Mouse (Mus musculus) ES-E14 (cell line): ENCODE measurements around the gene Mast1. TPM values are rescaled to one million over a fixed set of nuclear protein-coding genes. Genes with fewer than 3 reads are reported as not detected.
A peak's percentile ranks its signal among the peaks of the same experiment; 100 is the strongest.

Source experiments
- DNase-seq: peaks from one replicate; pipeline ENCODE4 v3.0.0-alpha.2; 2013; ENCODE audit warnings: low read depth, low spot score
- H3K27ac ChIP-seq: 2 replicates; pipeline ENCODE4 v1.5.1; 2012; ENCODE audit warnings: low read depth, mild to moderate bottlenecking, low read length, moderate library complexity, mixed read lengths; ENCODE audit not compliant: poor library complexity, insufficient read depth, severe bottlenecking
- H3K36me3 ChIP-seq: 2 replicates; pipeline ENCODE4 v1.6.1; 2012; ENCODE audit warnings: mild to moderate bottlenecking, low read length, moderate library complexity, mixed read lengths; ENCODE audit not compliant: control insufficient read depth, poor library complexity, insufficient read depth, severe bottlenecking
- H3K4me1 ChIP-seq, 2 experiments: fragments of 150-350 bp in 1 of 2; sonication (generic) in 1 of 2; 2 replicates each; pipeline ENCODE4 v1.6.1; 2012; ENCODE audit warnings: low read length in 2 of 2, mild to moderate bottlenecking in 1 of 2, mixed read lengths in 1 of 2; ENCODE audit not compliant: control insufficient read depth in 2 of 2, insufficient read depth in 2 of 2, poor library complexity in 1 of 2
- H3K4me3 ChIP-seq, 2 experiments: fragments of 150-350 bp in 1 of 2; sonication (generic) in 1 of 2; 2 replicates each; pipeline ENCODE4 v1.5.1; 2012; ENCODE audit warnings: low read length in 2 of 2, low read depth in 1 of 2, mild to moderate bottlenecking in 1 of 2, mixed read lengths in 1 of 2; ENCODE audit not compliant: insufficient read depth in 1 of 2, poor library complexity in 1 of 2, severe bottlenecking in 1 of 2
- H3K9ac ChIP-seq: 2 replicates; pipeline ENCODE4 v1.6.1; 2012; ENCODE audit warnings: low read depth, mild to moderate bottlenecking, low read length, mixed read lengths; ENCODE audit not compliant: poor library complexity, insufficient read depth, severe bottlenecking
- H3K9me3 ChIP-seq: fragments of 150-350 bp; sonication (generic); 2 replicates; pipeline ENCODE4 v1.6.1; 2012; ENCODE audit warnings: low read depth, mild to moderate bottlenecking, low read length; ENCODE audit not compliant: control insufficient read depth, insufficient read depth
- CHD2 ChIP-seq: IDR thresholded peaks from 2 replicates; pipeline ENCODE4 v1.6.1; 2014; ENCODE audit warnings: mild to moderate bottlenecking, low read depth, low read length, inconsistent platforms
- HCFC1 ChIP-seq: IDR thresholded peaks from 2 replicates; pipeline ENCODE4 v1.6.1; 2012; ENCODE audit warnings: low read length, inconsistent platforms, borderline replicate concordance; ENCODE audit not compliant: insufficient read depth
- MAFK ChIP-seq: IDR thresholded peaks from 2 replicates; pipeline ENCODE4 v1.6.1; 2014; ENCODE audit warnings: mild to moderate bottlenecking, low read depth, low read length, inconsistent platforms; ENCODE audit not compliant: insufficient read depth
- ZC3H11A ChIP-seq: IDR thresholded peaks from 2 replicates; pipeline ENCODE4 v1.6.1; 2012; ENCODE audit warnings: low read depth, mild to moderate bottlenecking, inconsistent platforms, low read length, borderline replicate concordance
- ZNF384 ChIP-seq: IDR thresholded peaks from 2 replicates; pipeline ENCODE4 v1.6.1; 2012; ENCODE audit warnings: low read depth, low read length, inconsistent platforms
- in situ Hi-C, 2 experiments: fragments of 600-800 bp; cut with MboI; formaldehyde crosslinking; loops; one replicate each; pipeline ENCODE4 v1.15.1; 2025; ENCODE audit warnings: low sequenced_read_pairs in 2 of 2, inconsistent platforms in 1 of 2; ENCODE audit not compliant: unreplicated experiment in 2 of 2
- total RNA-seq: library from RNA; depleted of rRNA; stranded (reverse); fragments of 300-350 nt; gene quantifications from 2 replicates; pipeline ENCODE4 v1.2.3, GENCODE M21; 2012

Mast1 gene
- total RNA-seq, 1 experiment = 1.4 TPM

GRCm38 (mm10) chr8:84976031-84976762, 39.0 kb upstream of the Mast1 start:
- Histone ChIP-seq H3K4me1 (peaks cover 6 to 7% of the 10 kb centered on the region in 2 experiments; a peak in 3 of 4 replicates), H3K36me3 (peaks cover 10% of the 10 kb centered on the region)
- in situ Hi-C loops = no loop called here

GRCm38 (mm10) chr8:84975434-84975833, 38.3 kb upstream of the Mast1 start:
- Histone ChIP-seq H3K4me3 (peak overlapping the region; percentile 59 to 83), H3K27ac (peak overlapping the region; percentile 85), H3K4me1 (peaks cover 4 to 5% of the 10 kb centered on the region in 2 experiments; a peak in 2 of 4 replicates), H3K9ac (peak overlapping the region; percentile 86), H3K36me3 (peaks cover 15% of the 10 kb centered on the region), H3K9me3 (no peaks in the 10 kb centered on the region)
- in situ Hi-C loops = no loop called here
- TF ChIP-seq HCFC1 (no peak), CHD2 (0 out of 2 replicates have a peak, but pooled peaks have one; percentile 30), ZNF384 (peak; percentile 60; the same call in 1 of the 2 replicates), ZC3H11A (peak; percentile 45), MAFK (no peak)
- DNase-seq = no peak

More at GRCm38 (mm10) chr8:84976031-84976762, 39.0 kb upstream of the Mast1 start:
- Histone ChIP-seq H3K9me3 (no peaks in the 10 kb centered on the region), H3K4me3 (peak overlapping the region; percentile 59 to 83), H3K27ac (peak overlapping the region; percentile 85), H3K9ac (peak overlapping the region; percentile 86)
- DNase-seq = no peak
- TF ChIP-seq CHD2 (peak; percentile 26; the same call in 1 of the 2 replicates), HCFC1 (no peak; the same call in 1 of the 2 replicates)

DNA sequence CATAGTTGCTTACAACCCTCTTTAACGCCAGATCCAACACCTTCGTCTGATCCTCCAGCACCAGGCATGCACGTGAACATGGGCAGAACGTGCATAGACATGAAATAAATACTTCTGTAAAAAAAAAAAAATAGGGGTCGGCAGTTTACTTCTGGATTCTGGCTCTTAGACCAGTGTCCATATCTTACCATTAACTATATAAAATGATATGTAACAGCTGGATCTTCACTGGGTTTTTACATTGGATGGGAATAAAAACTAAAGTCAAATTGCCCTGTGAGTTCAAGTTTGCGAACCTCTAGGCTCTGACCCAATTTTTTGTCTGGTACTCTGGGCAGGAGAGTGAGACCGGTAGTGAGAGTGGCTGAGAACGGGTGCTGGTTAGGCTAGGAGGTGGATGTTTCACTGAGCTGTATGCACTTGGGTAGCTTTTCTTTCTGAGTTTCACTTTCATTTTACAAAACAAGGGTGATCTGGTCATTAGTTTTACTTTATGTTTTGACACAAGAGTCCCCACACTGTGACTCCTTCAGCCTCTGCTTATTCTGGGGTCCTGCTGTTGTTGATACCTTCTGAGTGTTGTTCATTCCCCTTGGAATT, 37.5 kb upstream of the Mast1 start:
- Histone ChIP-seq H3K4me1 (peaks cover 4 to 5% of the 10 kb centered on the region in 2 experiments; a peak in 2 of 4 replicates), H3K36me3 (peaks cover 15% of the 10 kb centered on the region), H3K9ac (no peak overlapping the region), H3K9me3 (no peaks in the 10 kb centered on the region), H3K4me3 (no peak overlapping the region), H3K27ac (no peak overlapping the region)
- TF ChIP-seq CHD2 (no peak), HCFC1 (no peak), MAFK (no peak), ZNF384 (no peak), ZC3H11A (no peak)
- in situ Hi-C loops = loop anchor here in 1 of 2 experiments (25.0 kb wide), 1 partner anchor 438 kb away; no protein-coding TSS in a partner anchor
- no peak for DNase-seq

DNA sequence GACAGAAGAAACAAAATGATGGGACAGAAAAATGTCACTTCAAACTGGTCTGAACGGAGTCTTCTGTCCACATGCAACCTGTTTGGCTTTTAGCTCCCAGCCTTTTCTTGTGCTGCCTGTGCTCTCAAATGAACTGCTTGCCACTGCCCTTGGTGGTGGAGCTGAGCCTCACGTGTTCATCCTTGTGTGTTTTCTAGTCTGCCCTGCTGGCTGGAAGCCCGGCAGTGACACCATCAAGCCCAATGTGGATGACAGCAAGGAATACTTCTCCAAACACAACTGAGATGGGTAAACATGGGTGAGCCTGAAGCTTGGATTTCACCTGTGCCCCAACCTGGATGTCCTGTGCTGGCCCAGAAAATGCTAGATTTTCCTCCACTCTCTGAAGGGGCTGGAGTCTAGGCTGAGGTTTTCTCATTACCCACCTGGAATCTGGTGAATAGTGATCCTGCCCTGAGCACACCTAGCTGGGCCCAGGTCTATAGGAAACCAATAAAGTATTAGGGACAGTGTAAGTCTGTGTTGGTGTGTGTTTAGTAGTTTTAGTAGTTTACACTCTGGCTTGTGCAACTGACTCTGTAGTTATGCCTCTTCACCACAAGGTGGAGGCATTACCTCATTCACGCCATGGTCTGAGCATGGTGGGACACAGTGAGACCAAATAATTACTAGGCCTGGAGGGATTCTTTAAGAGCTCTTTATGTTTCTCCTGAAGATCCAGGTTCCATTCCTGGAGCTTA, 36.8 kb upstream of the Mast1 start:
- no peaks in the 10 kb centered on the region for H3K9me3 ChIP-seq
- no peak overlapping the region for H3K27ac ChIP-seq
- TF ChIP-seq MAFK = no peak
- no peak for TF ChIP-seq CHD2
- peak; percentile 45; the same call in 1 of the 2 replicates for TF ChIP-seq ZC3H11A
- TF ChIP-seq HCFC1 = no peak
- no peak overlapping the region for H3K9ac ChIP-seq
- in situ Hi-C loops = loop anchor here in 1 of 2 experiments (25.0 kb wide), 1 partner anchor 438 kb away; no protein-coding TSS in a partner anchor
- H3K4me3 ChIP-seq = no peak overlapping the region
- DNase-seq = no peak
- H3K36me3 ChIP-seq = peaks cover 15% of the 10 kb centered on the region
- H3K4me1 ChIP-seq = peaks cover 3 to 4% of the 10 kb centered on the region in 2 experiments; a peak in 2 of 4 replicates
